Comparison of ENCODE assay signal across 29 mouse cellular contexts in the genomic region with DNA sequence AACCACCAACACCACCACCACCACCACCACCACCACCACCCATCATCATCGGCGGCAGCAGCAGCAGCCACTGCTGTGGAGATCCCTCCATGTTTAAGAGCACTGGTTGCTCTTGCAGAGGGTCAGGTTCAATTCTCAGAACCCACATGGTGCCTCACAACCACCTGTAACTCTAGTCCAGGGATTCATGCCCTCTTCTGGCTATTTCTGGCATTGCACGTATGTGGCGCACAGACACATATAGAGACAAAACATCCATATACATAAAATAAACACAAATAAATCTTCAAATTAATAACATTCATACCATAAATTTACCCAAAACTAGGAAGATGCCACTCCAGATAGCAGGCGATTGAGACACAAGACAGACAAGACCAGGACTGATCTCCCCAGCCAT. TPM values are rescaled to one million over a fixed set of nuclear protein-coding genes. Genes with fewer than 3 reads are reported as not detected.
DNase-seq lines count a peak whose midpoint lies in the region; ATAC-seq and TF ChIP-seq lines count a peak whose summit lies in the region.
"Had no signal": no experiment of that assay in that cellular context is flagged by ENCODE, and none has a peak within 500 bp of the region (broad histone marks: within the 10 kb centered on the region; RNA-seq: fewer than 3 reads in every experiment).

No protein-coding gene starts in this region.

- TF ChIP-seq POLR2A in MEL (IDR thresholded peaks at IDR 0.05; ENCODE audit: control insufficient read depth in 1 of 2, insufficient read depth in 1 of 2, low read depth in 1 of 2, low read length in 2 of 2, poor library complexity in 1 of 2): no peak

- no peaks in the 10 kb centered on the region for H3K36me3 ChIP-seq in midbrain, postnatal 0 days (ENCODE audit: insufficient read depth, low read length)
- no peaks in the 10 kb centered on the region for H3K36me3 ChIP-seq in midbrain, embryonic 10.5 days
- H3K36me3 ChIP-seq in MEL (ENCODE audit: control insufficient read depth in 1 of 2, insufficient read depth in 2 of 2, low read length in 2 of 2): no peaks in the 10 kb centered on the region
- H3K36me3 ChIP-seq: embryonic facial prominence, embryonic 13.5 days; forebrain, embryonic 12.5 days; heart, embryonic 15.5 days; hindbrain, embryonic 13.5 days; intestine, embryonic 15.5 days; limb, embryonic 10.5 days; neural tube, embryonic 15.5 days had no signal

- ATAC-seq in midbrain, postnatal 0 days (ENCODE audit: low FRiP score): no peak
- ATAC-seq: activated CD4-positive, CD25-positive, alpha-beta regulatory T cell, adult 4 months; intestine, embryonic 15.5 days; midbrain, embryonic 16.5 days had no signal

- no peak overlapping the region for H3K9ac ChIP-seq in midbrain, postnatal 0 days (replicated peaks; ENCODE audit: low read length, poor library complexity, severe bottlenecking)
- no peak overlapping the region for H3K9ac ChIP-seq in MEL (ENCODE audit: control insufficient read depth, low read depth, low read length, poor library complexity, severe bottlenecking)
- H3K9ac ChIP-seq: embryonic facial prominence, embryonic 13.5 days; forebrain, embryonic 12.5 days; heart, embryonic 15.5 days; hindbrain, embryonic 13.5 days; intestine, embryonic 15.5 days; neural tube, embryonic 15.5 days had no signal

- H3K27me3 ChIP-seq in midbrain, postnatal 0 days (ENCODE audit: insufficient read depth, low read length): no peaks in the 10 kb centered on the region
- no peaks in the 10 kb centered on the region for H3K27me3 ChIP-seq in midbrain, embryonic 10.5 days (ENCODE audit: low read depth, poor library complexity, severe bottlenecking)
- H3K27me3 ChIP-seq in MEL (ENCODE audit: control insufficient read depth in 1 of 2, insufficient read depth in 2 of 2, low read length in 2 of 2): no peaks in the 10 kb centered on the region
- H3K27me3 ChIP-seq: embryonic facial prominence, embryonic 13.5 days; forebrain, embryonic 12.5 days; heart, embryonic 15.5 days; hindbrain, embryonic 13.5 days; intestine, embryonic 15.5 days; neural tube, embryonic 15.5 days had no signal

- peak; percentile 46 for TF ChIP-seq CTCF in layer of hippocampus, adult 2 months (conservative IDR thresholded peaks at IDR 0.05)
- peak; percentile 18; the same call in 1 of the 2 replicates for TF ChIP-seq CTCF in midbrain, postnatal 0 days (IDR thresholded peaks at IDR 0.05)
- TF ChIP-seq CTCF in MEL (IDR thresholded peaks at IDR 0.05 in 2 of 3, conservative IDR thresholded peaks at IDR 0.05 in 1 of 3; ENCODE audit: control insufficient read depth in 1 of 3, insufficient read depth in 1 of 3, low read depth in 2 of 3, low read length in 3 of 3, poor library complexity in 1 of 3, severe bottlenecking in 1 of 3): peak in 2 of 3 experiments; percentile 33 to 35; a peak in 3 of 6 replicates

- no peaks in the 10 kb centered on the region for H3K9me3 ChIP-seq in midbrain, postnatal 0 days (ENCODE audit: low read length)
- H3K9me3 ChIP-seq in midbrain, embryonic 10.5 days (replicated peaks): no peaks in the 10 kb centered on the region
- H3K9me3 ChIP-seq in MEL (replicated peaks; ENCODE audit: insufficient read depth, low read length): no peaks in the 10 kb centered on the region
- H3K9me3 ChIP-seq: embryonic facial prominence, embryonic 13.5 days; forebrain, embryonic 12.5 days; heart, embryonic 15.5 days; hindbrain, embryonic 13.5 days; intestine, embryonic 15.5 days; limb, embryonic 10.5 days; neural tube, embryonic 15.5 days had no signal

- no peak overlapping the region for H3K27ac ChIP-seq in layer of hippocampus, adult 2 months
- no peak overlapping the region for H3K27ac ChIP-seq in midbrain, postnatal 0 days (ENCODE audit: low read depth, low read length)
- H3K27ac ChIP-seq in midbrain, embryonic 10.5 days (replicated peaks): no peak overlapping the region
- no peak overlapping the region for H3K27ac ChIP-seq in MEL (ENCODE audit: control insufficient read depth, low read depth, low read length)
- H3K27ac ChIP-seq: embryonic facial prominence, embryonic 13.5 days; forebrain, embryonic 12.5 days; gastrocnemius, adult 2 months; heart, embryonic 15.5 days; hindbrain, embryonic 13.5 days; intestine, embryonic 15.5 days; limb, embryonic 10.5 days; macrophage; neural tube, embryonic 15.5 days; stomach, postnatal 0 days had no signal

- TF ChIP-seq RAD21 in MEL (IDR thresholded peaks at IDR 0.05; ENCODE audit: low read depth, low read length): no peak

- H3K4me1 ChIP-seq in midbrain, postnatal 0 days (ENCODE audit: insufficient read depth, low read length): no peaks in the 10 kb centered on the region
- H3K4me1 ChIP-seq in midbrain, embryonic 10.5 days: no peaks in the 10 kb centered on the region
- H3K4me1 ChIP-seq in MEL (ENCODE audit: control insufficient read depth in 1 of 2, insufficient read depth in 2 of 2, low read length in 2 of 2): no peaks in the 10 kb centered on the region
- H3K4me1 ChIP-seq: forebrain, embryonic 12.5 days; hindbrain, embryonic 13.5 days; intestine, embryonic 15.5 days; limb, embryonic 10.5 days; neural tube, embryonic 15.5 days had no signal

- 95% methylated on average over 5 of the region's 5 CpGs for WGBS in midbrain, postnatal 0 days
- 94% methylated on average over 5 of the region's 5 CpGs for WGBS in midbrain, embryonic 10.5 days

- H3K4me3 ChIP-seq in layer of hippocampus, adult 2 months: no peak overlapping the region
- no peak overlapping the region for H3K4me3 ChIP-seq in midbrain, postnatal 0 days (ENCODE audit: low read depth, low read length)
- no peak overlapping the region for H3K4me3 ChIP-seq in midbrain, embryonic 10.5 days
- H3K4me3 ChIP-seq in MEL (ENCODE audit: control insufficient read depth in 1 of 2, insufficient read depth in 1 of 2, low read depth in 2 of 2, low read length in 2 of 2): no peak overlapping the region
- H3K4me3 ChIP-seq: embryonic facial prominence, embryonic 13.5 days; erythroblast, embryonic 14.5 days; forebrain, embryonic 12.5 days; gastrocnemius, adult 2 months; heart, embryonic 15.5 days; hindbrain, embryonic 13.5 days; intestine, embryonic 15.5 days; limb, embryonic 10.5 days; neural tube, embryonic 15.5 days had no signal

- DNase-seq in layer of hippocampus, adult 2 months (ENCODE audit: low spot score in 2 of 2): no peak
- no peak for DNase-seq in layer of hippocampus, adult 18-20 months (ENCODE audit: low spot score in 2 of 2)
- DNase-seq in midbrain, postnatal 0 days (ENCODE audit: low spot score): no peak
- DNase-seq in midbrain, embryonic 10.5 days (ENCODE audit: low spot score): no peak
- peak; percentile 31 for DNase-seq in MEL (ENCODE audit: low read depth, low spot score)
- no peak for DNase-seq in spleen, postnatal 10 days (ENCODE audit: low spot score in 2 of 2)
- no peak for DNase-seq in gastrocnemius, postnatal 10 days
- DNase-seq: adrenal gland, adult 8-10 months; cerebellum, adult 8-10 months; cerebellum, postnatal 36 days; embryo, embryonic 11 days; gastrocnemius, adult 2 months; heart, postnatal 36 days; kidney, postnatal 4 days; lung, adult 2 months; thymus, adult 2 months had no signal

- TF ChIP-seq EP300 in MEL (IDR thresholded peaks at IDR 0.05; ENCODE audit: low read depth in 1 of 2, low read length in 2 of 2): no peak

- no peak overlapping the region for H3K4me2 ChIP-seq in midbrain, postnatal 0 days (ENCODE audit: low read depth, low read length, poor library complexity, severe bottlenecking)
- H3K4me2 ChIP-seq: embryonic facial prominence, embryonic 13.5 days; forebrain, embryonic 12.5 days; heart, embryonic 15.5 days; hindbrain, embryonic 13.5 days; intestine, embryonic 15.5 days; neural tube, embryonic 15.5 days had no signal

- H3K79me2 ChIP-seq in MEL (ENCODE audit: control insufficient read depth, insufficient read depth, low read length, poor library complexity): no peaks in the 10 kb centered on the region

TF ChIP-seq in MEL, 35 proteins besides CTCF, POLR2A, EP300 and RAD21:
- TF ChIP-seq GATA1 (IDR thresholded peaks at IDR 0.05; ENCODE audit: low read depth, low read length) (no peak), KAT2A (conservative IDR thresholded peaks at IDR 0.05; ENCODE audit: low read depth, low read length) (no peak), ZNF384 (IDR thresholded peaks at IDR 0.05; ENCODE audit: low read depth, low read length) (no peak), CHD1 (IDR thresholded peaks at IDR 0.05; ENCODE audit: low read depth, low read length) (no peak), MAX (IDR thresholded peaks at IDR 0.05; ENCODE audit: low read length) (no peak), NRF1 (IDR thresholded peaks at IDR 0.05; ENCODE audit: insufficient read depth, low read depth, low read length, poor library complexity, severe bottlenecking) (no peak), MXI1 (IDR thresholded peaks at IDR 0.05; ENCODE audit: low read depth, low read length) (no peak), RCOR1 (IDR thresholded peaks at IDR 0.05; ENCODE audit: low read depth, low read length) (no peak), ZMIZ1 (IDR thresholded peaks at IDR 0.05; ENCODE audit: low read depth, low read length) (no peak), POLR2AphosphoS5 (IDR thresholded peaks at IDR 0.05; ENCODE audit: borderline replicate concordance, low read depth, low read length) (no peak)

RNA-seq across cellular contexts. Expression of gene Slc23a4, which starts 22.5 kb away (rescaled TPM):
- total RNA-seq in layer of hippocampus, adult 2 months (2021): 1 to 10 TPM in 1 of 2 experiments, under 1 TPM in 1; 0.88 to 1.2 TPM
- total RNA-seq in layer of hippocampus, adult 18-20 months (2021): 1 to 10 TPM in 1 of 2 experiments, under 1 TPM in 1; 0.76 to 1.3 TPM
- 1.1 and 1.2 TPM in 2 replicates for total RNA-seq in midbrain, postnatal 0 days (2014; rRNA removed)
- polyA plus RNA-seq in midbrain, postnatal 0 days (2015; fragmentation: Nextera tagmentation; extraction: Ambion mirVana): 0.43 and 0.87 TPM in 2 replicates
- polyA plus RNA-seq in midbrain, embryonic 10.5 days (2016; fragmentation: Nextera tagmentation; extraction: Ambion mirVana): 0.25 and 0.48 TPM in 2 replicates
- 5.5 and 6.2 TPM in 2 replicates for total RNA-seq in MEL (2012; rRNA removed)
- polyA plus RNA-seq in MEL (2012; ENCODE audit: insufficient read depth in 1 of 2, insufficient read length in 2 of 2, low read depth in 1 of 2, low replicate concordance in 2 of 2, missing spikeins in 1 of 2): 10 to 100 TPM in 1 of 2 experiments, not detected in 1; 10.2 TPM
- under 1 TPM; 0.19 to 0.45 TPM for total RNA-seq in gastrocnemius, postnatal 10 days (2021)
- total RNA-seq: gastrocnemius, adult 2 months; liver, adult 2 months had no signal
- polyA plus RNA-seq: erythroblast, embryonic 14.5 days had no signal
